Mouse (Mus musculus): ENCODE measurements around the gene Tent4a.

- TF ChIP-seq CTCF (conservative IDR thresholded peaks at IDR 0.05; ENCODE audit: low read length) (no peak), NANOG (IDR thresholded peaks at IDR 0.05; ENCODE audit: borderline replicate concordance, low read length) (no peak), POU5F1 (IDR thresholded peaks at IDR 0.05; ENCODE audit: borderline replicate concordance, low read length) (no peak)
Measured at GRCm38 (mm10) chr13:69528531-69528930, 5.9 kb downstream of the Tent4a start.
